Mouse (Mus musculus): ENCODE results near the gene Hmga2. TPM values are rescaled to one million over a fixed set of nuclear protein-coding genes. Genes with fewer than 3 reads are reported as not detected.
"Not testable (repeated sequence)": the region's sequence is repeated elsewhere in the genome, so short reads cannot be mapped to it uniquely, and the experiment has no call there.

Hmga2 gene
- polyA plus RNA-seq, 2 experiments: 3.4 to 5.4 TPM

- ATAC-seq (ENCODE audit: insufficient read depth) (no peak), DNase-seq (ENCODE audit: low read depth in 3 of 3, low spot score in 3 of 3) (no peak)
- Histone ChIP-seq H3K4me2 (ENCODE audit: low read depth) (no peak overlapping the region), H3K4me3 (ENCODE audit: insufficient read depth in 1 of 2, low read depth in 2 of 2, low read length in 2 of 2) (no peak overlapping the region), H3K4me1 (replicated peaks; ENCODE audit: control insufficient read depth in 2 of 2, insufficient read depth in 2 of 2, low read length in 1 of 2) (no peaks in the 10 kb centered on the region), H3K27me3 (ENCODE audit: control insufficient read depth, insufficient read depth, low read length) (no peaks in the 10 kb centered on the region), H3K36me3 (replicated peaks; ENCODE audit: control insufficient read depth, insufficient read depth, low read depth) (no peaks in the 10 kb centered on the region), H3K27ac (no peak overlapping the region), H3K9ac (replicated peaks) (no peak overlapping the region), H3K9me3 (ENCODE audit: control insufficient read depth, low read length) (no peaks in the 10 kb centered on the region)
- 42% methylated on average over 3 of the region's 3 CpGs for WGBS (ENCODE audit: insufficient replicate concordance)
- no peak for TF ChIP-seq CTCF (IDR thresholded peaks at IDR 0.05; ENCODE audit: low read depth)
- TF ChIP-seq EP300 (IDR thresholded peaks at IDR 0.05; ENCODE audit: low read depth): no peak
These were observed 98.5 kb downstream of the Hmga2 start for GRCm38 (mm10) chr10:120377795-120378194.

- TF ChIP-seq CTCF (IDR thresholded peaks at IDR 0.05; ENCODE audit: low read depth): no peak
- TF ChIP-seq EP300 (IDR thresholded peaks at IDR 0.05; ENCODE audit: low read depth): no peak
- no peak overlapping the region for H3K9ac ChIP-seq (replicated peaks)
- no peaks in the 10 kb centered on the region for H3K4me1 ChIP-seq (replicated peaks; ENCODE audit: control insufficient read depth in 2 of 2, insufficient read depth in 2 of 2, low read length in 1 of 2)
- no peak overlapping the region for H3K4me2 ChIP-seq (ENCODE audit: low read depth)
- no peak overlapping the region for H3K4me3 ChIP-seq (ENCODE audit: insufficient read depth in 1 of 2, low read depth in 2 of 2, low read length in 2 of 2)
- no peaks in the 10 kb centered on the region for H3K9me3 ChIP-seq (ENCODE audit: control insufficient read depth, low read length)
- no peaks in the 10 kb centered on the region for H3K36me3 ChIP-seq (replicated peaks; ENCODE audit: control insufficient read depth, insufficient read depth, low read depth)
- H3K27me3 ChIP-seq (ENCODE audit: control insufficient read depth, insufficient read depth, low read length): no peaks in the 10 kb centered on the region
- DNase-seq (ENCODE audit: low read depth in 3 of 3, low spot score in 3 of 3) (no peak), ATAC-seq (ENCODE audit: insufficient read depth) (no peak)
- H3K27ac ChIP-seq: no peak overlapping the region
- WGBS (ENCODE audit: insufficient replicate concordance): 57% methylated on average over 19 of the region's 19 CpGs
These were observed 98.9 kb downstream of the Hmga2 start for GRCm38 (mm10) chr10:120377327-120377752.

GRCm38 (mm10) chr10:120375438-120375837 is 100.8 kb downstream of the Hmga2 start:
- ATAC-seq (ENCODE audit: insufficient read depth) (no peak), DNase-seq (ENCODE audit: low read depth in 3 of 3, low spot score in 3 of 3) (no peak)
- Histone ChIP-seq H3K36me3 (replicated peaks; ENCODE audit: control insufficient read depth, insufficient read depth, low read depth) (no peaks in the 10 kb centered on the region), H3K27me3 (ENCODE audit: control insufficient read depth, insufficient read depth, low read length) (no peaks in the 10 kb centered on the region), H3K4me1 (replicated peaks; ENCODE audit: control insufficient read depth in 2 of 2, insufficient read depth in 2 of 2, low read length in 1 of 2) (no peaks in the 10 kb centered on the region), H3K9me3 (ENCODE audit: control insufficient read depth, low read length) (no peaks in the 10 kb centered on the region), H3K4me2 (ENCODE audit: low read depth) (no peak overlapping the region), H3K27ac (no peak overlapping the region), H3K9ac (replicated peaks) (no peak overlapping the region), H3K4me3 (ENCODE audit: insufficient read depth in 1 of 2, low read depth in 2 of 2, low read length in 2 of 2) (no peak overlapping the region)
- no peak for TF ChIP-seq EP300 (IDR thresholded peaks at IDR 0.05; ENCODE audit: low read depth)
- TF ChIP-seq CTCF (IDR thresholded peaks at IDR 0.05; ENCODE audit: low read depth): no peak
- 79% methylated on average over 14 of the region's 14 CpGs for WGBS (ENCODE audit: insufficient replicate concordance)

- Histone ChIP-seq H3K9ac (replicated peaks) (no peak overlapping the region), H3K4me1 (replicated peaks; ENCODE audit: control insufficient read depth in 2 of 2, insufficient read depth in 2 of 2, low read length in 1 of 2) (no peaks in the 10 kb centered on the region), H3K4me3 (ENCODE audit: insufficient read depth in 1 of 2, low read depth in 2 of 2, low read length in 2 of 2) (no peak overlapping the region), H3K27me3 (ENCODE audit: control insufficient read depth, insufficient read depth, low read length) (no peaks in the 10 kb centered on the region), H3K36me3 (replicated peaks; ENCODE audit: control insufficient read depth, insufficient read depth, low read depth) (no peaks in the 10 kb centered on the region), H3K4me2 (ENCODE audit: low read depth) (no peak overlapping the region), H3K27ac (no peak overlapping the region), H3K9me3 (ENCODE audit: control insufficient read depth, low read length) (no peaks in the 10 kb centered on the region)
- 68% methylated on average over 10 of the region's 10 CpGs for WGBS (ENCODE audit: insufficient replicate concordance)
- TF ChIP-seq CTCF (IDR thresholded peaks at IDR 0.05; ENCODE audit: low read depth) (no peak), EP300 (IDR thresholded peaks at IDR 0.05; ENCODE audit: low read depth) (no peak)
- ATAC-seq (ENCODE audit: insufficient read depth) (no peak), DNase-seq (ENCODE audit: low read depth in 3 of 3, low spot score in 3 of 3) (no peak)
These were observed 105.1 kb downstream of the Hmga2 start for GRCm38 (mm10) chr10:120371215-120371614.

DNA sequence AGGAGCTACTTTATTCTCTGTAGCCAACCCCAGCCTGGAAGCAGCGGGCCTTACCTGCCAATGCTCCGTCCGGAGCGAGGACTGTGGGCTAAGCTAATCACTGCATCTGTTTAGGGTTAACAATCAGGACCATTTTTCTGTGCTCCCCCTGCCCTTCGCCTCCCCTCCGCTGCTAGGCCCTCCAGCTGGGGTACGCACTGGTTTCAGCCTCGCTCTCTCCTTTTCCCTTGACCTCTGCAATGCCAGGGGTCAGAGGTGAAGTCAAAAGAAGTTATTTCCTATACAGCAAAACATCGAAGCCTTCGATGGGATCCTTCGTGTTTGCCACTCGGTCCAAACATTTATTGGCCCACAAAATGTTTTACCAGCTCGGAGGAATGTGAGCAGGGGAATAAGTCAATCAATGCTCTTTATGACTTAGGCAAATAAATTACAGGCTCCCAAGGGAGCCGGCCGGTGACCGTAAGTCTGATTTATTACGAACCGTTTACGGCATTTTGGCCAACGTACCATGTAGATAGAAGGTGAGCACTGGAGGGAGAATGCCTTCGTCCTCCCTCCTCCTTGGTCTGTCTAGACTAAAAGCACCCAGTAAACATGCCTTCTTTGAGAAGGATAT is 107.0 kb downstream of the Hmga2 start:
- H3K9ac ChIP-seq (replicated peaks): no peak overlapping the region
- H3K4me3 ChIP-seq (ENCODE audit: insufficient read depth in 1 of 2, low read depth in 2 of 2, low read length in 2 of 2): no peak overlapping the region
- TF ChIP-seq CTCF (IDR thresholded peaks at IDR 0.05; ENCODE audit: low read depth) (no peak), EP300 (IDR thresholded peaks at IDR 0.05; ENCODE audit: low read depth) (no peak)
- DNase-seq (ENCODE audit: low read depth in 3 of 3, low spot score in 3 of 3): no peak
- no peaks in the 10 kb centered on the region for H3K9me3 ChIP-seq (ENCODE audit: control insufficient read depth, low read length)
- ATAC-seq (ENCODE audit: insufficient read depth): no peak
- no peaks in the 10 kb centered on the region for H3K36me3 ChIP-seq (replicated peaks; ENCODE audit: control insufficient read depth, insufficient read depth, low read depth)
- no peaks in the 10 kb centered on the region for H3K27me3 ChIP-seq (ENCODE audit: control insufficient read depth, insufficient read depth, low read length)
- no peak overlapping the region for H3K4me2 ChIP-seq (ENCODE audit: low read depth)
- no peak overlapping the region for H3K27ac ChIP-seq
- WGBS (ENCODE audit: insufficient replicate concordance): 79% methylated on average over 21 of the region's 21 CpGs
- peaks cover 0 to 10% of the 10 kb centered on the region in 2 experiments; a peak in 2 of 4 replicates for H3K4me1 ChIP-seq (replicated peaks; ENCODE audit: control insufficient read depth in 2 of 2, insufficient read depth in 2 of 2, low read length in 1 of 2)

DNA sequence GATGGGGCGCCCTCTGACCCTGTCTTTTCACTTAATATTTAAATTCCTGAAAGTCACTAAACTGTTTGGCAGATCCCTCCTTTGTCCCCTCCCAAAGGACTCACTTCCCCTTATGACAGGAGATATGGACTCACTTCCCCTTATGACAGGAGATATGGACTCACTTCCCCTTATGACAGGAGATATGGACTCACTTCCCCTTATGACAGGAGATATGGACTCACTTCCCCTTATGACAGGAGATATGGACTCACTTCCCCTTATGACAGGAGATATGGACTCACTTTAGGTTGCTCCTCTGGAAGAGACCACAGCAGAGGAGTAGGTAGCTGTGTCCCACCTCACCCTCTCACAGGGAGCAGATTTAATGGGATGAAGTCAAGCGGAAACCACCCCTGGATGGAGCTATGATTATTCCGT is 110.1 kb downstream of the Hmga2 start:
- ATAC-seq (ENCODE audit: insufficient read depth); H3K27me3 ChIP-seq (ENCODE audit: control insufficient read depth, insufficient read depth, low read length); H3K4me2 ChIP-seq (ENCODE audit: low read depth); H3K36me3 ChIP-seq (replicated peaks; ENCODE audit: control insufficient read depth, insufficient read depth, low read depth); H3K9ac ChIP-seq (replicated peaks); H3K9me3 ChIP-seq (ENCODE audit: control insufficient read depth, low read length); H3K27ac ChIP-seq; DNase-seq (ENCODE audit: low read depth in 3 of 3, low spot score in 3 of 3); H3K4me3 ChIP-seq (ENCODE audit: insufficient read depth in 1 of 2, low read depth in 2 of 2, low read length in 2 of 2): not testable (repeated sequence)
- 76% methylated on average over 3 of the region's 3 CpGs for WGBS (ENCODE audit: insufficient replicate concordance)
- H3K4me1 ChIP-seq (replicated peaks; ENCODE audit: control insufficient read depth in 2 of 2, insufficient read depth in 2 of 2, low read length in 1 of 2): peaks cover 0 to 12% of the 10 kb centered on the region in 2 experiments; a peak in 2 of 4 replicates

Data from liver, embryonic 14.5 days (tissue).